Mouse (Mus musculus): ENCODE measurements at regions not wholly inside any gene's neighbourhood (a gene's known extent, or its start where the extent isn't known, plus 50 kb on each side); places are given as distances from the start of the nearest gene placed in this dataset.

GRCm38 (mm10) chr17:44423471-44423985 is 235.1 kb downstream of the Clic5 start:
- Histone ChIP-seq H3K4me2 (ENCODE audit: low read length) (no peak overlapping the region), H3K9me3 (ENCODE audit: control insufficient read depth, low read length) (no peaks in the 10 kb centered on the region), H3K27ac (replicated peaks; ENCODE audit: low read depth, low read length) (no peak overlapping the region), H3K9ac (replicated peaks; ENCODE audit: low read length) (no peak overlapping the region), H3K4me3 (replicated peaks; ENCODE audit: low read depth, low read length) (no peak overlapping the region), H3K36me3 (ENCODE audit: control insufficient read depth, insufficient read depth, low read length) (no peaks in the 10 kb centered on the region), H3K27me3 (ENCODE audit: control insufficient read depth, insufficient read depth, low read length) (no peaks in the 10 kb centered on the region), H3K4me1 (ENCODE audit: control insufficient read depth, insufficient read depth, low read length) (no peaks in the 10 kb centered on the region)
- ATAC-seq (ENCODE audit: low FRiP score, low TSS enrichment) (no peak), DNase-seq (no peak)
- 89% methylated on average over 5 of the region's 5 CpGs for WGBS

- Histone ChIP-seq H3K9me3 (ENCODE audit: control insufficient read depth, low read length) (no peaks in the 10 kb centered on the region), H3K27ac (replicated peaks; ENCODE audit: low read depth, low read length) (no peak overlapping the region), H3K4me2 (ENCODE audit: low read length) (no peak overlapping the region), H3K4me3 (replicated peaks; ENCODE audit: low read depth, low read length) (no peak overlapping the region), H3K9ac (replicated peaks; ENCODE audit: low read length) (no peak overlapping the region), H3K27me3 (ENCODE audit: control insufficient read depth, insufficient read depth, low read length) (no peaks in the 10 kb centered on the region), H3K36me3 (ENCODE audit: control insufficient read depth, insufficient read depth, low read length) (no peaks in the 10 kb centered on the region), H3K4me1 (ENCODE audit: control insufficient read depth, insufficient read depth, low read length) (no peaks in the 10 kb centered on the region)
- no peak for ATAC-seq (ENCODE audit: low FRiP score, low TSS enrichment)
- no peak for DNase-seq
- 76% methylated on average over 4 of the region's 4 CpGs for WGBS
These were observed 244.3 kb downstream of the Clic5 start for GRCm38 (mm10) chr17:44432524-44433295.

- ATAC-seq (ENCODE audit: low FRiP score, low TSS enrichment), result no peak
- H3K27me3 ChIP-seq (ENCODE audit: control insufficient read depth, insufficient read depth, low read length), result no peaks in the 10 kb centered on the region
These were observed 244.9 kb downstream of the Clic5 start for GRCm38 (mm10) chr17:44433296-44433653.

GRCm38 (mm10) chr17:44436536-44437043 is 248.2 kb downstream of the Clic5 start:
- no peak for ATAC-seq (ENCODE audit: low FRiP score, low TSS enrichment)
- Histone ChIP-seq H3K4me1 (ENCODE audit: control insufficient read depth, insufficient read depth, low read length) (no peaks in the 10 kb centered on the region), H3K27me3 (ENCODE audit: control insufficient read depth, insufficient read depth, low read length) (no peaks in the 10 kb centered on the region), H3K4me2 (ENCODE audit: low read length) (no peak overlapping the region), H3K4me3 (replicated peaks; ENCODE audit: low read depth, low read length) (no peak overlapping the region), H3K36me3 (ENCODE audit: control insufficient read depth, insufficient read depth, low read length) (no peaks in the 10 kb centered on the region), H3K9ac (replicated peaks; ENCODE audit: low read length) (no peak overlapping the region), H3K9me3 (ENCODE audit: control insufficient read depth, low read length) (no peaks in the 10 kb centered on the region), H3K27ac (replicated peaks; ENCODE audit: low read depth, low read length) (no peak overlapping the region)
- DNase-seq, result no peak
- whole genome bisulfite sequencing, result 89% methylated on average over 9 of the region's 9 CpGs

More at GRCm38 (mm10) chr17:44433296-44433653, 244.9 kb downstream of the Clic5 start:
- Histone ChIP-seq H3K27ac (replicated peaks; ENCODE audit: low read depth, low read length) (no peak overlapping the region), H3K9ac (replicated peaks; ENCODE audit: low read length) (no peak overlapping the region), H3K4me2 (ENCODE audit: low read length) (no peak overlapping the region), H3K4me3 (replicated peaks; ENCODE audit: low read depth, low read length) (no peak overlapping the region), H3K4me1 (ENCODE audit: control insufficient read depth, insufficient read depth, low read length) (no peaks in the 10 kb centered on the region), H3K9me3 (ENCODE audit: control insufficient read depth, low read length) (no peaks in the 10 kb centered on the region), H3K36me3 (ENCODE audit: control insufficient read depth, insufficient read depth, low read length) (no peaks in the 10 kb centered on the region)
- DNase-seq, result no peak

- H3K9ac ChIP-seq (replicated peaks; ENCODE audit: low read length), result no peak overlapping the region
- H3K4me1 ChIP-seq (ENCODE audit: control insufficient read depth, insufficient read depth, low read length), result no peaks in the 10 kb centered on the region
- ATAC-seq (ENCODE audit: low FRiP score, low TSS enrichment), result no peak
- no peak overlapping the region for H3K4me3 ChIP-seq (replicated peaks; ENCODE audit: low read depth, low read length)
- no peak overlapping the region for H3K27ac ChIP-seq (replicated peaks; ENCODE audit: low read depth, low read length)
- H3K27me3 ChIP-seq (ENCODE audit: control insufficient read depth, insufficient read depth, low read length), result no peaks in the 10 kb centered on the region
- no peaks in the 10 kb centered on the region for H3K36me3 ChIP-seq (ENCODE audit: control insufficient read depth, insufficient read depth, low read length)
- H3K4me2 ChIP-seq (ENCODE audit: low read length), result no peak overlapping the region
- no peak for DNase-seq
- H3K9me3 ChIP-seq (ENCODE audit: control insufficient read depth, low read length), result no peaks in the 10 kb centered on the region
These were observed 250.1 kb downstream of the Clic5 start for GRCm38 (mm10) chr17:44438526-44438925.

- H3K4me2 ChIP-seq (ENCODE audit: low read length), result no peak overlapping the region
- no peaks in the 10 kb centered on the region for H3K27me3 ChIP-seq (ENCODE audit: control insufficient read depth, insufficient read depth, low read length)
- H3K4me3 ChIP-seq (replicated peaks; ENCODE audit: low read depth, low read length), result no peak overlapping the region
- H3K27ac ChIP-seq (replicated peaks; ENCODE audit: low read depth, low read length), result no peak overlapping the region
- no peak for DNase-seq
- H3K4me1 ChIP-seq (ENCODE audit: control insufficient read depth, insufficient read depth, low read length), result no peaks in the 10 kb centered on the region
- no peaks in the 10 kb centered on the region for H3K36me3 ChIP-seq (ENCODE audit: control insufficient read depth, insufficient read depth, low read length)
- H3K9ac ChIP-seq (replicated peaks; ENCODE audit: low read length), result no peak overlapping the region
- WGBS, result 76% methylated on average over 11 of the region's 11 CpGs
- ATAC-seq (ENCODE audit: low FRiP score, low TSS enrichment), result no peak
- no peaks in the 10 kb centered on the region for H3K9me3 ChIP-seq (ENCODE audit: control insufficient read depth, low read length)
These were observed 255.1 kb downstream of the Clic5 start for GRCm38 (mm10) chr17:44443460-44443859.

- Histone ChIP-seq H3K4me1 (ENCODE audit: control insufficient read depth, insufficient read depth, low read length) (no peaks in the 10 kb centered on the region), H3K27ac (replicated peaks; ENCODE audit: low read depth, low read length) (no peak overlapping the region), H3K4me3 (replicated peaks; ENCODE audit: low read depth, low read length) (no peak overlapping the region), H3K27me3 (ENCODE audit: control insufficient read depth, insufficient read depth, low read length) (no peaks in the 10 kb centered on the region), H3K9ac (replicated peaks; ENCODE audit: low read length) (no peak overlapping the region), H3K4me2 (ENCODE audit: low read length) (no peak overlapping the region), H3K9me3 (ENCODE audit: control insufficient read depth, low read length) (no peaks in the 10 kb centered on the region), H3K36me3 (ENCODE audit: control insufficient read depth, insufficient read depth, low read length) (no peaks in the 10 kb centered on the region)
- WGBS, result 83% methylated on average over 3 of the region's 3 CpGs
- ATAC-seq (ENCODE audit: low FRiP score, low TSS enrichment), result no peak
- no peak for DNase-seq
These were observed 257.0 kb downstream of the Clic5 start for GRCm38 (mm10) chr17:44445361-44445760.

Data from midbrain, embryonic 14.5 days (tissue).